Mouse (Mus musculus) hindbrain, postnatal 0 days (tissue): ENCODE results near the gene Hist1h3i. TPM values are rescaled to one million over a fixed set of nuclear protein-coding genes. Genes with fewer than 3 reads are reported as not detected.
"Not testable (repeated sequence)": the region's sequence is repeated elsewhere in the genome, so short reads cannot be mapped to it uniquely, and the experiment has no call there.

ENCODE experiments used
- ATAC-seq: fragments of 200-750 bp; cut with Nextera tagmentation; 2 replicates; pipeline ENCODE4 v1.8.0; 2017; ENCODE audit warnings: mild to moderate bottlenecking, moderate TSS enrichment, moderate library complexity
- DNase-seq: peaks from one replicate; pipeline ENCODE4 v3.0.0-alpha.2; 2015; ENCODE audit warnings: low spot score
- H3K27ac ChIP-seq: fragments of 300-500 bp; sonication (generic); 2 replicates; pipeline ENCODE4 v1.5.1; 2014; ENCODE audit warnings: mild to moderate bottlenecking
- H3K27me3 ChIP-seq: fragments of 300-500 bp; sonication (generic); 2 replicates; pipeline ENCODE4 v1.6.1; 2014; ENCODE audit warnings: low read length, mixed read lengths; ENCODE audit not compliant: insufficient read depth
- H3K36me3 ChIP-seq: fragments of 300-500 bp; sonication (generic); 2 replicates; pipeline ENCODE4 v1.6.1; 2014; ENCODE audit warnings: low read length, mixed read lengths; ENCODE audit not compliant: insufficient read depth
- H3K4me1 ChIP-seq: fragments of 300-500 bp; sonication (generic); 2 replicates; pipeline ENCODE4 v1.6.1; 2014; ENCODE audit warnings: antibody characterized with exemption, low read length, mixed read lengths; ENCODE audit not compliant: insufficient read depth
- H3K4me2 ChIP-seq: fragments of 300-500 bp; sonication (generic); 2 replicates; pipeline ENCODE4 v1.6.1; 2014; ENCODE audit warnings: low read depth, mild to moderate bottlenecking, low read length, moderate library complexity, mixed read lengths
- H3K4me3 ChIP-seq: fragments of 300-500 bp; sonication (generic); 2 replicates; pipeline ENCODE4 v1.5.1; 2014; ENCODE audit warnings: low read length
- H3K9ac ChIP-seq: fragments of 300-500 bp; sonication (generic); replicated peaks from 2 replicates; pipeline ENCODE4 v1.6.1; 2014; ENCODE audit warnings: mild to moderate bottlenecking, low read length, moderate library complexity, mixed read lengths
- H3K9me3 ChIP-seq: fragments of 300-500 bp; sonication (generic); 2 replicates; pipeline ENCODE4 v1.6.1; 2016; ENCODE audit warnings: low read length, mixed read lengths
- CTCF ChIP-seq: IDR thresholded peaks from 2 replicates; pipeline ENCODE4 v1.5.1; 2016; ENCODE audit warnings: antibody characterized with exemption, control low read depth, low read depth
- WGBS: fragments of 180-500 bp; shearing (Covaris S2); extraction: QIAGEN DNeasy Blood & Tissue Kit; methylation state at CpG from one replicate; pipeline ENCODE4 v1.1.7; 2014; 5-methylcytosine and 5-hydroxymethylcytosine counted together
- polyA plus RNA-seq: library from polyadenylated mRNA; unstranded; fragments of >200 nt; fragmentation: Nextera tagmentation; extraction: Ambion mirVana; gene quantifications from 2 replicates; pipeline ENCODE4 v1.2.1, GENCODE M21; 2015
- total RNA-seq: library from RNA; depleted of rRNA; stranded (reverse); fragments of >200 nt; gene quantifications from 2 replicates; pipeline ENCODE4 v1.2.3, GENCODE M21; 2014

The Hist1h3i gene
- total and polyA plus RNA-seq, 2 experiments from 2014 or later, result 24.5 to 789 TPM

- peak; percentile 14; the same call in 1 of the 2 replicates for ATAC-seq
- no peak for TF ChIP-seq CTCF
- Histone ChIP-seq H3K36me3 (no peaks in the 10 kb centered on the region), H3K9me3 (no peaks in the 10 kb centered on the region), H3K4me3 (peak within 1 kb of the TSS; percentile 44), H3K9ac (peak within 1 kb of the TSS; percentile 61), H3K27me3 (no peaks in the 10 kb centered on the region), H3K4me2 (peak within 1 kb of the TSS; percentile 97), H3K4me1 (peaks cover 9% of the 10 kb centered on the region; the same call in 1 of the 2 replicates), H3K27ac (peak within 1 kb of the TSS; percentile 78)
- under 1% methylated on average over 44 of the region's 44 CpGs for WGBS
- peak; percentile 69 for DNase-seq
These were observed 3.1 kb downstream of the Hist1h3i start, which contains the start of gene Hist1h1b for GRCm38 (mm10) chr13:21779767-21780731. Gene Hist1h1b (minus strand): TSS chr13:21780625.

- peak; percentile 95 for ATAC-seq
- Histone ChIP-seq H3K4me1 (peaks cover 9% of the 10 kb centered on the region; the same call in 1 of the 2 replicates), H3K27ac (peak overlapping the region; percentile 78), H3K4me2 (peak overlapping the region; percentile 97), H3K36me3 (no peaks in the 10 kb centered on the region), H3K27me3 (no peaks in the 10 kb centered on the region), H3K9me3 (no peaks in the 10 kb centered on the region), H3K9ac (peak overlapping the region; percentile 61), H3K4me3 (peak overlapping the region; percentile 44)
- TF ChIP-seq CTCF, result no peak
- WGBS, result 5% methylated on average over 33 of the region's 33 CpGs
- DNase-seq, result peak; percentile 95
These were observed 4.1 kb downstream of the Hist1h3i start for GRCm38 (mm10) chr13:21778814-21779766.

GRCm38 (mm10) chr13:21755707-21756106 is 27.5 kb downstream of the Hist1h3i start:
- Histone ChIP-seq H3K4me2 (0 out of 2 replicates have a peak overlapping the region, but pooled peaks have one; percentile 18), H3K9ac (no peak overlapping the region), H3K9me3 (no peaks in the 10 kb centered on the region), H3K27ac (no peak overlapping the region), H3K36me3 (no peaks in the 10 kb centered on the region), H3K27me3 (no peaks in the 10 kb centered on the region), H3K4me3 (no peak overlapping the region), H3K4me1 (peaks cover 9% of the 10 kb centered on the region; the same call in 1 of the 2 replicates)
- ATAC-seq (no peak), DNase-seq (no peak)
- no peak for TF ChIP-seq CTCF
- WGBS, result 70% methylated on average over 1 of the region's 1 CpGs

- peak overlapping the region; percentile 64 for H3K4me2 ChIP-seq
- not testable (repeated sequence) for H3K27me3 ChIP-seq, H3K36me3 ChIP-seq, H3K9me3 ChIP-seq, H3K4me1 ChIP-seq, ATAC-seq
- H3K9ac ChIP-seq, result peak overlapping the region; percentile 38; the same call in 1 of the 2 replicates
- peak overlapping the region; percentile 44 for H3K4me3 ChIP-seq
- DNase-seq, result peak; percentile 64
- peak overlapping the region; percentile 90; the same call in 1 of the 2 replicates for H3K27ac ChIP-seq
- WGBS, result under 1% methylated on average over 18 of the region's 26 CpGs
These were observed 28.7 kb downstream of the Hist1h3i start for GRCm38 (mm10) chr13:21754294-21755001.

- not testable (repeated sequence) for H3K9me3 ChIP-seq, H3K36me3 ChIP-seq, H3K4me1 ChIP-seq, H3K27me3 ChIP-seq
- Histone ChIP-seq H3K4me2 (peak within 1 kb of the TSS; percentile 64), H3K9ac (peak within 1 kb of the TSS; percentile 46; the same call in 1 of the 2 replicates), H3K4me3 (peak within 1 kb of the TSS; percentile 44), H3K27ac (peak within 1 kb of the TSS; percentile 90)
- WGBS, result under 1% methylated on average over 44 of the region's 50 CpGs
- ATAC-seq (peak; percentile 96), DNase-seq (peak; percentile 94)
- peak; percentile 44 for TF ChIP-seq CTCF
These were observed 29.5 kb downstream of the Hist1h3i start, which contains the start of the genes Hist1h2ak and Hist1h2bn for GRCm38 (mm10) chr13:21753524-21754285. Gene Hist1h2ak (minus strand): TSS chr13:21753827. Gene Hist1h2bn (plus strand): TSS chr13:21754123.
